Mouse (Mus musculus): ENCODE measurements around the gene AI467606. TPM values are rescaled to one million over a fixed set of nuclear protein-coding genes. Genes with fewer than 3 reads are reported as not detected.

Gene AI467606
- polyA plus RNA-seq, 1 experiment from 2014 or later: 1.0 TPM

DNA sequence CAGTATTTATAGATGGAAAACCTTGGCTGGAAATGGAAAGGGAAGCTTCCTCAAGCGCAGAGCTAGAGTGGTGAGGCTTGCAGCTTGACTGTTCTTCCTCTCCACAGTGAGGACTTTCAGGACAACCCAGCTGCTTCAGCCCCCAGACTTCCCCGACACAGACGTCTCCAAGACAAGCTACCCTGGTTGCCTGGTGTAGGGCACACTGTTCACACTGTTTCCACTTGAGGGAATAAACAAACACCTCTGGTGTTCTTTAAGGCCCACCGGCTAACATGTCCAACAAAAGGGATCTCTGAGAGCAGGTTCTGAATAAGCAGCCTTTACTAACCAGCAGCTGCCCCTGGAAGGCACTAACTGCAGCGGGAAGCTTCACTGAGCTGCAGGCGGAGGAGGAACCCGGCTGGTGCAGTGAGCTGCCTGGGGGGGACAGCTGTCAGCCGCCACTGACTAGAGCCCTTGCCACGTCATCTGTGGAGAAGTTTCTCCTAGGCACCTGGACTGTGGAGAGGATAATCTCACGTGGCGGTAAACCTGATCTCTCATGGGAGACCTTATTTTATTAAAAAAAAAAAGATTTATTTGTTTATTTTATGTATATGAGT is 25.3 kb downstream of the AI467606 start:
- DNase-seq (ENCODE audit: low spot score): no peak
- 63% methylated on average over 11 of the region's 11 CpGs for WGBS
- Histone ChIP-seq H3K36me3 (no peaks in the 10 kb centered on the region), H3K4me1 (peaks cover 24% of the 10 kb centered on the region), H3K27ac (no peak overlapping the region), H3K9me3 (no peaks in the 10 kb centered on the region), H3K27me3 (ENCODE audit: insufficient read depth, poor library complexity, severe bottlenecking) (peaks cover 27% of the 10 kb centered on the region), H3K4me3 (no peak overlapping the region)

DNA sequence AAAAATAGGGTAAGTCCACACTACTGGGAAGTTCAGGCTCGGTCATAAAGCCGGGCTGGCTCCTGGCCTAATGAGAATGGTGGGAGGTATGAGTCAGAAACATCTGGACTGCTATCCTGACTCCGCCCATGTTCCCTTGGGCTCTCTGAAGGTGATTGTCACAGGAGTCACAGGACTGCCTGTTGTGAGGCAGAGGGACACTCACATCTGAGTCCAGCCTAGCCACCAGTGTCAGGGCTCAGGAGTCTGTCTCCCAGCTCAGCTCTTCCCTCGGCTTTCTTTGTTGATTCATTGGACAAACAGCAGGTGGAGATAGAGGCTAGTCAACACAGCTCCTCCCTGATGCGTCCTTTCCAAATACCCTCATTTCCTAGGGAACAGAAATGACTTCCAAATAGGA is 26.8 kb downstream of the AI467606 start:
- peak; percentile 72 for DNase-seq (ENCODE audit: low spot score)
- Histone ChIP-seq H3K27me3 (ENCODE audit: insufficient read depth, poor library complexity, severe bottlenecking) (peaks cover 31% of the 10 kb centered on the region), H3K4me1 (peaks cover 27% of the 10 kb centered on the region), H3K36me3 (no peaks in the 10 kb centered on the region), H3K9me3 (no peaks in the 10 kb centered on the region), H3K4me3 (no peak overlapping the region), H3K27ac (no peak overlapping the region)
- WGBS: 41% methylated on average over 5 of the region's 5 CpGs

DNA sequence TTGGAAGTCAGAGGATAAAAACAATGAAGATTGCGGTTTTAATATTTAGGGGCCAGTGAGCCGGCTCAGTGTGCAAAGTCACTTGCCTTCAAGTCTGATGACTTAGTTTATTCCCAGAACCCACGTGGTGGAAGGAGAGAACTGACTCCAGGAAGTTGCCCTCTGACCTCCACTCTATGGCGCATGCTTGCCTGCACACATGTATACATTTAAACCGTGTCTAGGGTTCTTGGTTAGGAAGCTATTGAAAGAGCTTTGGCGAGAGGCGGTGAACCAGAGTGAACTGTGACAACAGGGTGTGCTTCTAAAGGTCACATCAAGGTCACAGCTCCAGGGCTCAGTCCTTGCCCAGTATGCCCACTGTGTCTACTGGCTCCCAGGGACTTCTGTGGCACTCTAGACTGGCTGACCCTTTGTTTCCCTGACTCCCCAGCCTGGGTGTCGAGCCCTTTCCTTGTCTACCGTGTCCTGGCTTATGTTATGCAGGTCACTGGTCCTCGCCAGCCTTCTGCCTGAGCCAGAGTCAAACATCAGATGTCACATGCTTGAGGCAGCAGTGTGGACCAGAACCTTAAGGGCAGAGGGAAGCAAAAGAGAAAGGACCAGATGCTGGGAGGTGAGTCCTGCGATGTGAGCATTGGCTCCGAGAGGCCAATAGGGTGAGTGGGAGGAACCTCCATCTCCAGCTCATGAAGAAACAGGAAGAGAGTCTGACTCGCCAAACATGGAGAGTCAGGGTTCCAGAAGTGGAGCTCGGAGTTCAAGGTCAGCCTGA is 27.7 kb downstream of the AI467606 start:
- Histone ChIP-seq H3K27ac (peak overlapping the region; percentile 65), H3K4me3 (no peak overlapping the region), H3K9me3 (no peaks in the 10 kb centered on the region), H3K27me3 (ENCODE audit: insufficient read depth, poor library complexity, severe bottlenecking) (peaks cover 35% of the 10 kb centered on the region), H3K4me1 (peaks cover 24% of the 10 kb centered on the region), H3K36me3 (no peaks in the 10 kb centered on the region)
- WGBS: 60% methylated on average over 14 of the region's 14 CpGs
- peak; percentile 63 for DNase-seq (ENCODE audit: low spot score)

DNA sequence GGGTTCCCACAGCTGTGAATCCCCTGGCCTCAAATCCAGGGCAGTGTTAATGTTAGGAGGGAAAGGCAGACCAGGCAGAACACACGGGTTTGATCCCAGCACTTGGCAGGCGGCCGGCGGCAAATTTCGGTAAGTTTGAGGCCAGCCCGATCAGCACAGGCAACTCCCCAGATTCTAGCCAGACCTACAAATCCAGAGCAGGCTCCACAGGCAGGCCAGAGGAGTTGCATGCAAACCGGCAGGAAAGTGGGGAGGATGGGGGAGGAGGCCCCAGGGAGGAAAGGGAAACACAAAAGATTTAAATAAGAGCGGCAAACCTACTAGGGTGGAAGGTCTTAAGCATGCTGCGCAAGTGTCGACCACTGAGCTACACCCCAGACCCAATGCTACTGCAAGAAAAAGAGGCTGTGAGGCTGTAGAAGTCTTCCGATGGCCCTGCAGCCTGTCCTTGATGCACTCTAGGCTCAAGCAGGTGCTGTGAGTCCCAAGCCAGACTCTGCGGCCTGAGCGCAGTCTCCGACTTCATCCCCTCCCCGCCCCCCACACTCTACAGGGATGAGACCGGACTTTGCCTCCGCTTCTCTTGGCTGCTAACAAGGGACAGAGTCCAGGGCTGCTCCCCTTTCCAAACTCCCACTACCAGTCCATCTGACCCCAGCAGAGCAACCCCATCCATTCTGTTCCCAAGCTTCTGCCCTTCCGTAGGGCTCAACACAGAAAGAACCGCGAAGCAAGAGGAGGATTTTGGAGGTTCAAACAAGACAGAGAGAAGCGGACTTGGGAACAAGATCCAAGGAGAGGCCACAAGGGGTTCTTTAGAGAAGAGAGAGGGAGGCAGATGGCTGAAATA is 30.1 kb downstream of the AI467606 start:
- Histone ChIP-seq H3K36me3 (no peaks in the 10 kb centered on the region), H3K9me3 (0 out of 2 replicates have a peak, but pooled peaks cover 3% of the 10 kb centered on the region), H3K27me3 (ENCODE audit: insufficient read depth, poor library complexity, severe bottlenecking) (peaks cover 35% of the 10 kb centered on the region), H3K4me1 (peaks cover 24% of the 10 kb centered on the region), H3K4me3 (peak overlapping the region; percentile 49), H3K27ac (peak overlapping the region; percentile 83)
- DNase-seq (ENCODE audit: low spot score): no peak
- WGBS: 5% methylated on average over 21 of the region's 21 CpGs

DNA sequence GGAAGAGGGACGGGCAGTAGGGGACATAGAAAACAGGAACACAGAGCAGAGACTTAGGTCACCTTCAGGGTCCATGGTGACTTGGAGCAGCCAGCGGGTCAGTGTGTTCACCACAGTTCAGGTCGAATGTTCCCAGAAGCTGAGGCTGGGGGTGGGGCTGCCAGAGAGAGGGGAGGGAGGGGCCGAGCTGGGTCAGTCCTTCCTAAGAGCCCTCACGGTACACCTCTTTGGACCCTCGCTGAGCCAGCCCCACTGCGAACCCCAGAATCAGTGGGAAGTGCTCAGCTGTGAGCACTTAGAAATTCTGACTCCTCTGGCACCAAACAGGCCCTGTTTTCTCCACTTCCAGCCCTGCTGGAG is 30.7 kb downstream of the AI467606 start, which contains the start of gene Qprt:
Gene Qprt (minus strand): TSS at position 316 of the 360 bp plus-strand sequence.
- 6% methylated on average over 7 of the region's 7 CpGs for WGBS

DNA sequence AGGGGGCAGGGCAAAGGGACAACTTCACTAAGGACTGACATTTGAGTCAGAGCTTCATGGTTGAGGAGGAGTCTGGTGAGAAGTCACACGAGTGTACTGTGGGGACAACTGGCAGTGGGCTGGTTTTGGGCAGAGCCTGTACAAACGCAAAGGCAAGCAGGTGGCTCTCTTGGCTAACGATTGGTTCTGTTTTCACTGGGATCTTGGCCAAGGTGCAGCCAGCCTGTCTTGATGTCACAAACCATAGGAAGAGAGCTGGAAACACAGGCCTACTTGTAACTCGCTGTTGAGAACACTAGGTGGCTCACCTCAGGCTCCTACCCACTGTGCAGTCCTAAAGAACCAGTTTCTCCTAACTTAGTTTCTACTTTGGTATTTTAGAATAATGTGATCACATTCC is 38.5 kb downstream of the AI467606 start:
- no peak for DNase-seq (ENCODE audit: low spot score)
- H3K9me3 ChIP-seq: 0 out of 2 replicates have a peak, but pooled peaks cover under 1% of the 10 kb centered on the region
- H3K4me1 ChIP-seq: no peaks in the 10 kb centered on the region
- WGBS: 14% methylated on average over 4 of the region's 4 CpGs
- H3K4me3 ChIP-seq: no peak overlapping the region
- no peaks in the 10 kb centered on the region for H3K36me3 ChIP-seq
- no peak overlapping the region for H3K27ac ChIP-seq
- H3K27me3 ChIP-seq (ENCODE audit: insufficient read depth, poor library complexity, severe bottlenecking): no peaks in the 10 kb centered on the region

More for the DNA sequence above, 30.7 kb downstream of the AI467606 start, which contains the start of gene Qprt:
- H3K4me3 ChIP-seq: peak within 1 kb of the TSS; percentile 49
- peak within 1 kb of the TSS; percentile 83 for H3K27ac ChIP-seq
- no peaks in the 10 kb centered on the region for H3K36me3 ChIP-seq
- DNase-seq (ENCODE audit: low spot score): no peak
- peaks cover 24% of the 10 kb centered on the region for H3K4me1 ChIP-seq
- H3K27me3 ChIP-seq (ENCODE audit: insufficient read depth, poor library complexity, severe bottlenecking): peaks cover 35% of the 10 kb centered on the region
- 0 out of 2 replicates have a peak, but pooled peaks cover 3% of the 10 kb centered on the region for H3K9me3 ChIP-seq

DNA sequence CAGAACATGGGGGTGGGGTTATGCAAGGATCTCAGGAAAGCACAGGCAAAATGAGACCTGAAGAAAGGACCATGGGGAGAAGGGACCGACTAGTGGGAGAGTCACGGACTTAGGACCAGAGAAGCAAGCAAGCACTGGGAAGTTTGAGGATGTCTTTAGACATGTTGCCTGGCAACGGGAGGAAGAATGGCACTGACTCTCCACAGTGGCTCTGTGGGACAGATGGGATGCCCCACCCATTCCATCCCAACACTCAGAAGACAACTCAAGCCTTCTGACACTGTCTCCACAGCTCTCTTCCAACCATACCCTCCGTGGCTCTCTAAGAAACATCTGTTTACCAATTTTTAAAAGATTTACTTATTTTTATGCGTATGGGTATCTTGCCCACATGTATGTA is 42.0 kb downstream of the AI467606 start:
- Histone ChIP-seq H3K4me3 (no peak overlapping the region), H3K27ac (no peak overlapping the region), H3K4me1 (no peaks in the 10 kb centered on the region), H3K27me3 (ENCODE audit: insufficient read depth, poor library complexity, severe bottlenecking) (0 out of 2 replicates have a peak, but pooled peaks cover 10% of the 10 kb centered on the region), H3K36me3 (no peaks in the 10 kb centered on the region), H3K9me3 (no peaks in the 10 kb centered on the region)
- DNase-seq (ENCODE audit: low spot score): no peak
- WGBS: 73% methylated on average over 5 of the region's 5 CpGs

DNA sequence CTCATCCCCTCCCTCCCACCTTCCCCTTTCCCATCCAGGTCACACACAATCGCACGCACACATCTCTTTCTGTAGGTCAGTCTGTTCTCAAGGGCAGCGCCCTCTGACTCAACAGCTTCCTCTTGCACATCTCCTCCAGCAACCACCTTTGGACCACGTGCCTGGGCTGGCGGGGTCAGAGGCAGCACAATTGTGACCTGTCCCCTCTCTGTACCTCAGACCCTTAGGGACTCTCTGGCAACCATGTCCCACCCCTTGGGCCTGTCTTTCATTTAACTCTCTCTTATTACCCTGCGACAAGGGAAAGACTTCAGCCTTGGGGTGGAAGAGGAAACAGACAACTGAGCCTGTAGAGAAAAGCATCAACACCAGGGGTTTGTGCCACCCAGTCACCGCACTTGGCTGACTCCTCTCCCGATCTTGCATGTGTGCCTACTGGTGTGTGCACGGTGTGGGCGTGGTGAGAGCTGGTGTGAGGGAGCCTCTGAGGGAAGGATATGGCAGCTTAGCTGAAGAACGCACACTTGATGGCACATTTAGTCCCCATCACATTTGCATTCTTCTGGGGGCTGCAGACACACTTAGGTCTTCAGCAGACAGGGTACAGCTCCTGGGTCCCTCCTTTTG is 43.8 kb downstream of the AI467606 start:
- Histone ChIP-seq H3K4me3 (no peak overlapping the region), H3K27ac (no peak overlapping the region), H3K9me3 (no peaks in the 10 kb centered on the region), H3K36me3 (no peaks in the 10 kb centered on the region), H3K27me3 (ENCODE audit: insufficient read depth, poor library complexity, severe bottlenecking) (0 out of 2 replicates have a peak, but pooled peaks cover 10% of the 10 kb centered on the region), H3K4me1 (no peaks in the 10 kb centered on the region)
- no peak for DNase-seq (ENCODE audit: low spot score)
- 76% methylated on average over 11 of the region's 11 CpGs for WGBS

DNA sequence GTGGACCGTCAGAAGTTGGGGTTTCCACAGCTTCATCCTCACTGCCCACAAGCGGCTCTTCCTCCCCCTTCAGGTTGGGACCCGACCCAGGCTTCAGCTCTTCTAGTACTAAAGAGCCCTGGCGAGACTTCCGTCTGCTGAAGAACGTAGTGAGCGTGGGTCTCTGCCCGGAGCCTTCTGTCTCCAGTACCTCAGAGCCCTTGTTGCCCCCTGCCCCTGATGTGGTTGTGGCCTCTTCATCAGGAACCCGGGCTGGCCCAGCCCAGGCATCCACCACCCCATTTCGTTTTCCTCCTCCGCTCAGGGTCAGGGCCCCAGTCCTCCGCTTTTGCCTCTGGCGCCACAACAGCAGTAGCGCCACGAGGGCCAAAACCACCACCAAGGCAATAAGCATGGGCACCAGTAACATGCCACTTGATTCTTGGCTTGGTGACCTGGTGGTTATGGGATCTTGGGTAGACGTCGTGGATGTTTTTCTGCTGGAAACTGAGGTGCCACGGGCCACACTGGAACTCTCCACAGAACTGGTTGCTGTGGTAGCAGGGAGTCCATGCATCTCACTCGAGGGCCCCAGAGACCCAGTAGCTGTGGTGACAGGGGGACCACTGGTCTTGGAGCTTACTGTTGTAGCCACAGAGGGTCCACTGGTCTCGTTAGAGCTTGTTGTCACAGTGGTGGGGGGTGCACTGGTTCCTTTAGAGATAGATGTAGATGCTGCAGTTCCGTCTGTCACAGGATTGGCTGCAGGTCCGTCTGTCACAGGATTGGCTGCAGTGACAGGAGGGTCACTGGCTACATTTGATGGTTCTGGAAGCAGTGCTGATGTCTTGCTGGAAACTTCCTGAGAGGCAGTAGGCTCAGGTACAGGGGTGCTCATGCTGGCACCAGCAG is 45.3 kb downstream of the AI467606 start:
- WGBS: 82% methylated on average over 22 of the region's 22 CpGs

DNA sequence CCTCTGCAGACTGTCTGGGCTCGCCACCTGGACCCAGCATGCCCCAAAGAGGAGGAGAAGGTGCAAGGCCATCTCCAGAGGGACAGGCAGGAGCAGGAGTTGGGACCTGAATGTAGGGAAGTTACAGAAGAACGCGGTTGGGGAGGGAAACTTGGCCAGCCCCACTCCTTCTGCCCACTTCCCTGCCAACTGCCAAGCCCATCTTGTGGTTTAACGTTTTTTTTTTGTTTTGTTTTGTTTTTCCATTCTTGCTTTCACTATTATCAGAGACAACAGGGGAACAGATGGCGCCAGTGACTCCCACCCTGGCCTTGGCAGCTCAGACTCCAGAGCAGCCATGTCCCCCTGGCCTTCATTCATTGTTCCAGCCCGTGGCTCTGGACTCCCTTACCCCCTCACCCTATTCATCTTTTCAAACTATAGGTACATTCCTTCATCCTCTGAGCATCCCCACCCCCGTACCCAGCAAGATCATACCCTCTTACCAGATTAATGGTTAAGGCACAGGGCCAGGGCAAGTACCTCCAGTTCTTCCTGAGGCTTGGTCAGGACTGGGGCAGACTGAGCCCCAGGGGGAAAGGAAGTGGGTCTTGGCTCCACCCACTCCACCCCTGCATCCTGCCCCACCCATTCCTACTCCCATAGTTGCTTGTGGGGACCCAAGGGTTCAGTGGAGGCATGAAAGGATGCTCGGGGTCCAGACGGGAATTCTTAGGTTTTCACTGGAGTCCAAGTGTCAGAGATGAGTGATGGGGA is 46.3 kb downstream of the AI467606 start, which contains the start of gene Spn:
Gene Spn (minus strand): TSS at position 562 of the 756 bp plus-strand sequence.
- Histone ChIP-seq H3K4me3 (no peak within 1 kb of the TSS), H3K27me3 (ENCODE audit: insufficient read depth, poor library complexity, severe bottlenecking) (0 out of 2 replicates have a peak, but pooled peaks cover 10% of the 10 kb centered on the region), H3K27ac (no peak within 1 kb of the TSS), H3K9me3 (no peaks in the 10 kb centered on the region), H3K4me1 (no peaks in the 10 kb centered on the region), H3K36me3 (no peaks in the 10 kb centered on the region)
- no peak for DNase-seq (ENCODE audit: low spot score)
- WGBS: 73% methylated on average over 9 of the region's 9 CpGs

More for the DNA sequence above, 45.3 kb downstream of the AI467606 start:
- Histone ChIP-seq H3K4me3 (no peak overlapping the region), H3K27me3 (ENCODE audit: insufficient read depth, poor library complexity, severe bottlenecking) (0 out of 2 replicates have a peak, but pooled peaks cover 10% of the 10 kb centered on the region), H3K4me1 (no peaks in the 10 kb centered on the region), H3K36me3 (no peaks in the 10 kb centered on the region), H3K9me3 (no peaks in the 10 kb centered on the region), H3K27ac (no peak overlapping the region)
- DNase-seq (ENCODE audit: low spot score): no peak

DNA sequence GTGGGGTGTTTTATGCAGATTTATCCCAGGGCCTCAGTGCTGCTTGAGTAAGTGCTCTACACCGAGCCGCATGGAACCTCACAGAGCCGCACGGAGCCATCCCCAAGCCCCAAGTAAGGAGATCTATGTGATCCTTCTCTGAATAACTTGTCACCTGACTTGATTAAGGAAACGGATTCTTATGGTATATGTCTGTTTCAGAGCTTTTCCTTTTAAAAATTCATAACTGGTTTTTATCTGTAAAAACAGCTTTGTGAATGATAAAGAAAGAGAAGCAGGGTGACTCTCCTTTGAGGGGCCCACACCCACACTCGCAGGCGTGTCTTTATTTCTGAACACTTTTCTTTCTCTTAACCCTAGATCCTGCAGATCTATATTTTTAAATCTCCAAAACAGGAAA is 47.9 kb downstream of the AI467606 start:
- H3K9me3 ChIP-seq: no peaks in the 10 kb centered on the region
- H3K27me3 ChIP-seq (ENCODE audit: insufficient read depth, poor library complexity, severe bottlenecking): 0 out of 2 replicates have a peak, but pooled peaks cover 10% of the 10 kb centered on the region
- WGBS: 88% methylated on average over 7 of the region's 7 CpGs
- H3K4me3 ChIP-seq: no peak overlapping the region
- peaks cover under 1% of the 10 kb centered on the region; the same call in 1 of the 2 replicates for H3K4me1 ChIP-seq
- no peak overlapping the region for H3K27ac ChIP-seq
- DNase-seq (ENCODE audit: low spot score): no peak
- H3K36me3 ChIP-seq: no peaks in the 10 kb centered on the region

Data from heart, embryonic 10.5 days (tissue).